Mouse (Mus musculus) intestine, postnatal 0 days (tissue): ENCODE data around the gene Ppp1r10. TPM values are rescaled to one million over a fixed set of nuclear protein-coding genes. Genes with fewer than 3 reads are reported as not detected.

ENCODE experiments used
- ATAC-seq: fragments of 200-750 bp; cut with Nextera tagmentation; 2 replicates; pipeline ENCODE4 v1.8.0; 2017; ENCODE audit warnings: mild to moderate bottlenecking, moderate TSS enrichment, moderate library complexity
- H3K27ac ChIP-seq: fragments of 300-500 bp; sonication (generic); 2 replicates; pipeline ENCODE4 v1.5.1; 2014; ENCODE audit warnings: mild to moderate bottlenecking, low read depth, low read length, moderate library complexity
- H3K27me3 ChIP-seq: fragments of 300-500 bp; sonication (generic); replicated peaks from 2 replicates; pipeline ENCODE4 v1.6.1; 2014; ENCODE audit warnings: low read length, mixed read lengths; ENCODE audit not compliant: control insufficient read depth, insufficient read depth
- H3K36me3 ChIP-seq: fragments of 300-500 bp; sonication (generic); 2 replicates; pipeline ENCODE4 v1.6.1; 2014; ENCODE audit warnings: mild to moderate bottlenecking, moderate library complexity; ENCODE audit not compliant: control insufficient read depth, insufficient read depth
- H3K4me1 ChIP-seq: fragments of 300-500 bp; sonication (generic); replicated peaks from 2 replicates; pipeline ENCODE4 v1.6.1; 2014; ENCODE audit warnings: antibody characterized with exemption, low read length, mixed read lengths; ENCODE audit not compliant: control insufficient read depth, insufficient read depth
- H3K4me2 ChIP-seq: fragments of 300-500 bp; sonication (generic); replicated peaks from 2 replicates; pipeline ENCODE4 v1.6.1; 2014; ENCODE audit warnings: low read depth, mild to moderate bottlenecking, moderate library complexity
- H3K4me3 ChIP-seq: fragments of 300-500 bp; sonication (generic); 2 replicates; pipeline ENCODE4 v1.5.1; 2014; ENCODE audit warnings: low read depth, low read length
- H3K9ac ChIP-seq: fragments of 300-500 bp; sonication (generic); 2 replicates; pipeline ENCODE4 v1.6.1; 2014; ENCODE audit warnings: mild to moderate bottlenecking, low read depth, low read length
- H3K9me3 ChIP-seq: fragments of 300-500 bp; sonication (generic); 2 replicates; pipeline ENCODE4 v1.6.1; 2016; ENCODE audit warnings: mixed run types; ENCODE audit not compliant: control insufficient read depth
- CTCF ChIP-seq: sonication (generic); IDR thresholded peaks from 2 replicates; pipeline ENCODE4 v1.5.1; 2016; ENCODE audit warnings: low read depth, mild to moderate bottlenecking, control low read depth, antibody characterized with exemption, moderate library complexity
- WGBS: fragments of 180-500 bp; shearing (Covaris S2); extraction: QIAGEN DNeasy Blood & Tissue Kit; methylation state at CpG from one replicate; pipeline ENCODE4 v1.1.7; 2014; 5-methylcytosine and 5-hydroxymethylcytosine counted together
- polyA plus RNA-seq: library from polyadenylated mRNA; unstranded; fragments of >200 nt; fragmentation: Nextera tagmentation; extraction: Ambion mirVana; gene quantifications from 2 replicates; pipeline ENCODE4 v1.2.1, GENCODE M21; 2015

Gene Ppp1r10
- polyA plus RNA-seq, 1 experiment from 2014 or later, result 14.3 TPM

- Histone ChIP-seq H3K4me3 (no peak overlapping the region), H3K36me3 (peaks cover 18% of the 10 kb centered on the region), H3K27me3 (no peaks in the 10 kb centered on the region), H3K4me1 (no peaks in the 10 kb centered on the region), H3K4me2 (no peak overlapping the region), H3K9me3 (no peaks in the 10 kb centered on the region), H3K9ac (no peak overlapping the region), H3K27ac (no peak overlapping the region)
- no peak for TF ChIP-seq CTCF
- no peak for ATAC-seq
- WGBS, result 88% methylated on average over 9 of the region's 9 CpGs
These were observed 12.8 kb upstream of the Ppp1r10 start for GRCm38 (mm10) chr17:35903343-35903991.

- 71% methylated on average over 4 of the region's 4 CpGs for WGBS
These were observed 12.3 kb upstream of the Ppp1r10 start for GRCm38 (mm10) chr17:35903992-35904355.

DNA sequence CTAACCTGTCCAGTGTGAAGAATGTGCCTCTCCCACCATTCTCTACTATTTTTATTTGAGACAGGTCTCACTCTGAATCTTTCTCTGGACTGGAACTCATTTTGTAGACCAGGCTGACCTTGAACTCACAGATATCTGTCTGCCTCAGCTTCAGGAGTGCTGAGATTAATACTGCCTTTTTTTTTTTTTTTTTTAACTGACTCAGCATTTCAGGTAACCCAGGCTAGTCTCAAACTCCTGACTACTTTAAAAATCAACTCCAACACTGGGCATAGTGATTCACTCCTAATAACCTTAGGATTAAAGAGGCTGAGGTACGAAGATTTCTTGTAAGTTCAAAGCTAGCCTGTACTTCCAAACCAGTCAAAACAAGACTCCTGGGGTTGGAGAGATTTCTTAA, 10.6 kb upstream of the Ppp1r10 start:
- WGBS, result 97% methylated on average over 1 of the region's 1 CpGs

More at GRCm38 (mm10) chr17:35903992-35904355, 12.3 kb upstream of the Ppp1r10 start:
- H3K4me1 ChIP-seq, result 0 out of 2 replicates have a peak, but pooled peaks cover 2% of the 10 kb centered on the region
- H3K27ac ChIP-seq, result no peak overlapping the region
- no peak for TF ChIP-seq CTCF
- H3K27me3 ChIP-seq, result no peaks in the 10 kb centered on the region
- no peak overlapping the region for H3K4me2 ChIP-seq
- no peak overlapping the region for H3K4me3 ChIP-seq
- peaks cover 18% of the 10 kb centered on the region for H3K36me3 ChIP-seq
- no peak overlapping the region for H3K9ac ChIP-seq
- ATAC-seq, result no peak
- H3K9me3 ChIP-seq, result no peaks in the 10 kb centered on the region

DNA sequence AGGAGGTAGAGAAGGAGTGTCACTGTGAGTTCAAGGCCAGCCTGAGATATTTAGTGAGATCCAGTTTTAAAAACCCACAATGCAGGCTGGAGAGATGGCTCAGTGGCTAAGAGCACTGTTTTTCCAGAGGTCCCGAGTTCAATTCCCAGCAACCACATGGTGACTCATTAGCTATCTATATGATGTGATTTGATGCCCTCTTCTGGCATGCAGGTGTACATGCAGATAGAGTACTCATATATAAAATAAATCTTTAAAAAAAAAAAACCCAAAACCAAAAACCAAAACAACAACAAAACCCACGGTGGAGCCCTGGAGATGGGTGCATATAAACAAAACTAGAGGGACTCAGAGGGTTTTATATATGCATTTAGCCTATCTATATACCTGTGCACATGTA, 8.6 kb upstream of the Ppp1r10 start:
- peaks cover 17% of the 10 kb centered on the region for H3K36me3 ChIP-seq
- H3K9ac ChIP-seq, result no peak overlapping the region
- no peaks in the 10 kb centered on the region for H3K27me3 ChIP-seq
- no peaks in the 10 kb centered on the region for H3K9me3 ChIP-seq
- WGBS, result 70% methylated on average over 2 of the region's 2 CpGs
- 0 out of 2 replicates have a peak, but pooled peaks cover 3% of the 10 kb centered on the region for H3K4me1 ChIP-seq
- no peak for ATAC-seq
- TF ChIP-seq CTCF, result peak; percentile 46
- no peak overlapping the region for H3K4me2 ChIP-seq
- H3K27ac ChIP-seq, result no peak overlapping the region
- no peak overlapping the region for H3K4me3 ChIP-seq

More for the DNA sequence above, 10.6 kb upstream of the Ppp1r10 start:
- ATAC-seq, result no peak
- Histone ChIP-seq H3K4me2 (no peak overlapping the region), H3K4me3 (no peak overlapping the region), H3K9me3 (no peaks in the 10 kb centered on the region), H3K27ac (no peak overlapping the region), H3K4me1 (0 out of 2 replicates have a peak, but pooled peaks cover 3% of the 10 kb centered on the region), H3K27me3 (no peaks in the 10 kb centered on the region), H3K9ac (no peak overlapping the region), H3K36me3 (peaks cover 13% of the 10 kb centered on the region)
- no peak for TF ChIP-seq CTCF

- H3K36me3 ChIP-seq, result peaks cover 26% of the 10 kb centered on the region
These were observed 6.9 kb upstream of the Ppp1r10 start for GRCm38 (mm10) chr17:35909186-35909918.

DNA sequence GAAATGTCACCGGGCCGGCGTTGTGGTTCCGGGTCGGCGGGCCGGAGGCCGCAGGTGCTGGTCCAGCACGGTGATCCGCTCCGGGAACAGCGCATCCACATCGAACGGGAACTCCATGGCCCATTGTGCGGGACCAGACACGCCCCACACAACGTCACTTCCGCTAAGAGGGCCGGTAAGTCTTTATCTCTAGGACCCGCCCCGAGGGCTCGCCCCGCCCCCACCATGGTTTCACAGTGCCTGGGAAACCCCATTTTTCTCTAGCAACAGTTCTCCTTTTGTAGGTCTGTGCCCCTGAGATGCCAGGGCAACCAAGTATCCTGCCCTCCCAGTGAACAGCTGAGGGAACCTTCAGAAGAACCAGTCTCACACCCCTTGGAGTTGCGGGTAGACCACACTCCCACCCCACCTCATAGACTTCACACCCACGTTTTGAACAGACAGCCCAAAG, 6.3 kb upstream of the Ppp1r10 start, which contains the start of gene Atat1:
Atat1 (minus strand) TSS at position 157 of the 451 bp plus-strand sequence.
- H3K36me3 ChIP-seq, result peaks cover 26% of the 10 kb centered on the region
- H3K4me3 ChIP-seq, result peak within 1 kb of the TSS; percentile 67
- WGBS, result 2% methylated on average over 25 of the region's 25 CpGs
- H3K9me3 ChIP-seq, result no peaks in the 10 kb centered on the region
- H3K4me2 ChIP-seq, result peak within 1 kb of the TSS; percentile 89
- H3K27me3 ChIP-seq, result no peaks in the 10 kb centered on the region
- ATAC-seq, result peak; percentile 86
- peak within 1 kb of the TSS; percentile 78 for H3K27ac ChIP-seq
- H3K4me1 ChIP-seq, result 0 out of 2 replicates have a peak, but pooled peaks cover 3% of the 10 kb centered on the region
- no peak for TF ChIP-seq CTCF
- H3K9ac ChIP-seq, result peak within 1 kb of the TSS; percentile 64

More at GRCm38 (mm10) chr17:35909186-35909918, 6.9 kb upstream of the Ppp1r10 start:
- Histone ChIP-seq H3K27ac (peak overlapping the region; percentile 78), H3K27me3 (no peaks in the 10 kb centered on the region), H3K4me3 (peak overlapping the region; percentile 67), H3K4me2 (peak overlapping the region; percentile 89), H3K9me3 (no peaks in the 10 kb centered on the region), H3K4me1 (0 out of 2 replicates have a peak, but pooled peaks cover 3% of the 10 kb centered on the region), H3K9ac (peak overlapping the region; percentile 64)
- 14% methylated on average over 20 of the region's 20 CpGs for WGBS
- TF ChIP-seq CTCF, result no peak
- peak; percentile 64 for ATAC-seq
